Mouse (Mus musculus) forebrain, embryonic 10.5 days (tissue): ENCODE measurements at regions not wholly inside any gene's neighbourhood (a gene's known extent, or its start where the extent isn't known, plus 50 kb on each side); places are given as distances from the start of the nearest gene placed in this dataset.

Source experiments
- DNase-seq: peaks from one replicate; pipeline ENCODE4 v3.0.0-alpha.2; 2017; ENCODE audit warnings: low spot score; ENCODE audit errors: extremely low spot score
- H3K27ac ChIP-seq: fragments of 300-500 bp; sonication (generic); 2 replicates; pipeline ENCODE4 v1.5.1; 2016; ENCODE audit warnings: mild to moderate bottlenecking
- H3K27me3 ChIP-seq: fragments of 300-500 bp; sonication (generic); 2 replicates; pipeline ENCODE4 v1.6.1; 2016; ENCODE audit warnings: mild to moderate bottlenecking; ENCODE audit not compliant: poor library complexity, severe bottlenecking
- H3K36me3 ChIP-seq: fragments of 300-500 bp; sonication (generic); replicated peaks from 2 replicates; pipeline ENCODE4 v1.6.1; 2016; ENCODE audit warnings: mild to moderate bottlenecking, moderate library complexity
- H3K4me1 ChIP-seq: fragments of 300-500 bp; sonication (generic); 2 replicates; pipeline ENCODE4 v1.6.1; 2016
- H3K4me3 ChIP-seq: fragments of 300-500 bp; sonication (generic); 2 replicates; pipeline ENCODE4 v1.5.1; 2016; ENCODE audit warnings: mild to moderate bottlenecking, moderate library complexity
- H3K9me3 ChIP-seq: fragments of 300-500 bp; sonication (generic); 2 replicates; pipeline ENCODE4 v1.6.1; 2016; ENCODE audit warnings: mild to moderate bottlenecking, moderate library complexity
- WGBS: fragments of 180-500 bp; shearing (Covaris S2); methylation state at CpG from one replicate; pipeline ENCODE4 v1.1.7; 2016; 5-methylcytosine and 5-hydroxymethylcytosine counted together

- 2% methylated on average over 31 of the region's 31 CpGs for WGBS
- H3K9me3 ChIP-seq: no peaks in the 10 kb centered on the region
- H3K4me1 ChIP-seq: peaks cover 78% of the 10 kb centered on the region
- peaks cover 35% of the 10 kb centered on the region for H3K27me3 ChIP-seq
- peaks cover 11% of the 10 kb centered on the region for H3K36me3 ChIP-seq
- peak overlapping the region; percentile 47 for H3K4me3 ChIP-seq
- peak overlapping the region; percentile 92 for H3K27ac ChIP-seq
- peak; percentile 97 for DNase-seq
Observed at GRCm38 (mm10) chr5:111580870-111581771, 152.6 kb upstream of the Gm26897 start.

GRCm38 (mm10) chr5:111582004-111582403 is 151.7 kb upstream of the Gm26897 start:
- WGBS: 36% methylated on average over 9 of the region's 9 CpGs
- H3K36me3 ChIP-seq: peaks cover 20% of the 10 kb centered on the region
- peaks cover 76% of the 10 kb centered on the region for H3K4me1 ChIP-seq
- peak overlapping the region; percentile 92 for H3K27ac ChIP-seq
- H3K9me3 ChIP-seq: no peaks in the 10 kb centered on the region
- no peak for DNase-seq
- H3K27me3 ChIP-seq: peaks cover 35% of the 10 kb centered on the region
- peak overlapping the region; percentile 47 for H3K4me3 ChIP-seq

- 46% methylated on average over 4 of the region's 4 CpGs for WGBS
- Histone ChIP-seq H3K4me3 (no peak overlapping the region), H3K36me3 (peaks cover 24% of the 10 kb centered on the region), H3K27me3 (no peaks in the 10 kb centered on the region), H3K4me1 (peaks cover 63% of the 10 kb centered on the region), H3K9me3 (no peaks in the 10 kb centered on the region), H3K27ac (peak overlapping the region; percentile 81)
- no peak for DNase-seq
Observed at GRCm38 (mm10) chr5:111590619-111591081, 143.1 kb upstream of the Gm26897 start.

GRCm38 (mm10) chr5:111592807-111593206 is 140.9 kb upstream of the Gm26897 start:
- peaks cover 2% of the 10 kb centered on the region; the same call in 1 of the 2 replicates for H3K36me3 ChIP-seq
- no peak overlapping the region for H3K4me3 ChIP-seq
- 0 out of 2 replicates have a peak, but pooled peaks cover 6% of the 10 kb centered on the region for H3K27me3 ChIP-seq
- H3K9me3 ChIP-seq: no peaks in the 10 kb centered on the region
- peaks cover 72% of the 10 kb centered on the region for H3K4me1 ChIP-seq
- no peak for DNase-seq
- H3K27ac ChIP-seq: peak overlapping the region; percentile 45
- WGBS: 82% methylated on average over 4 of the region's 4 CpGs

- no peak for DNase-seq
- no peak overlapping the region for H3K4me3 ChIP-seq
- H3K9me3 ChIP-seq: no peaks in the 10 kb centered on the region
- H3K27ac ChIP-seq: peak overlapping the region; percentile 85
- peaks cover 85% of the 10 kb centered on the region for H3K4me1 ChIP-seq
- 0 out of 2 replicates have a peak, but pooled peaks cover 6% of the 10 kb centered on the region for H3K27me3 ChIP-seq
- no peaks in the 10 kb centered on the region for H3K36me3 ChIP-seq
- 91% methylated on average over 5 of the region's 5 CpGs for WGBS
Observed at GRCm38 (mm10) chr5:111594111-111594510, 139.6 kb upstream of the Gm26897 start.

- H3K27ac ChIP-seq: peak overlapping the region; percentile 85
- H3K9me3 ChIP-seq: no peaks in the 10 kb centered on the region
- WGBS: 29% methylated on average over 12 of the region's 12 CpGs
- peak; percentile 64 for DNase-seq
- no peak overlapping the region for H3K4me3 ChIP-seq
- peaks cover 9% of the 10 kb centered on the region; the same call in 1 of the 2 replicates for H3K27me3 ChIP-seq
- H3K4me1 ChIP-seq: peaks cover 85% of the 10 kb centered on the region
- no peaks in the 10 kb centered on the region for H3K36me3 ChIP-seq
Observed at GRCm38 (mm10) chr5:111595438-111595837, 138.3 kb upstream of the Gm26897 start.

- Histone ChIP-seq H3K27ac (peak overlapping the region; percentile 79), H3K4me1 (peaks cover 94% of the 10 kb centered on the region), H3K36me3 (no peaks in the 10 kb centered on the region), H3K4me3 (no peak overlapping the region), H3K9me3 (no peaks in the 10 kb centered on the region), H3K27me3 (peaks cover 9% of the 10 kb centered on the region; the same call in 1 of the 2 replicates)
- 50% methylated on average over 2 of the region's 2 CpGs for WGBS
- no peak for DNase-seq
Observed at GRCm38 (mm10) chr5:111597733-111598132, 136.0 kb upstream of the Gm26897 start.

GRCm38 (mm10) chr5:111601711-111602521 is 131.8 kb upstream of the Gm26897 start:
- Histone ChIP-seq H3K27ac (peak overlapping the region; percentile 72), H3K36me3 (no peaks in the 10 kb centered on the region), H3K4me1 (peaks cover 64% of the 10 kb centered on the region), H3K4me3 (no peak overlapping the region), H3K27me3 (peaks cover 4% of the 10 kb centered on the region; the same call in 1 of the 2 replicates), H3K9me3 (no peaks in the 10 kb centered on the region)
- WGBS: 75% methylated on average over 26 of the region's 26 CpGs
- DNase-seq: peak; percentile 60

- no peak for DNase-seq
- Histone ChIP-seq H3K4me3 (no peak overlapping the region), H3K4me1 (peaks cover 53% of the 10 kb centered on the region), H3K27me3 (peaks cover 6% of the 10 kb centered on the region), H3K27ac (peak overlapping the region; percentile 71), H3K36me3 (no peaks in the 10 kb centered on the region), H3K9me3 (peaks cover 6% of the 10 kb centered on the region; the same call in 1 of the 2 replicates)
- WGBS: 53% methylated on average over 1 of the region's 1 CpGs
Observed at GRCm38 (mm10) chr5:111613687-111614086, 120.0 kb upstream of the Gm26897 start.

- H3K27me3 ChIP-seq: peaks cover 35% of the 10 kb centered on the region
- H3K27ac ChIP-seq: peak overlapping the region; percentile 67
- H3K9me3 ChIP-seq: no peaks in the 10 kb centered on the region
- H3K4me3 ChIP-seq: no peak overlapping the region
- peaks cover 60% of the 10 kb centered on the region for H3K4me1 ChIP-seq
- DNase-seq: no peak
- 59% methylated on average over 9 of the region's 9 CpGs for WGBS
- H3K36me3 ChIP-seq: no peaks in the 10 kb centered on the region
Observed at GRCm38 (mm10) chr5:111619974-111620373, 113.8 kb upstream of the Gm26897 start.

GRCm38 (mm10) chr5:111620626-111621025 is 113.1 kb upstream of the Gm26897 start:
- Histone ChIP-seq H3K4me1 (peaks cover 65% of the 10 kb centered on the region), H3K36me3 (no peaks in the 10 kb centered on the region), H3K4me3 (no peak overlapping the region), H3K27ac (0 out of 2 replicates have a peak overlapping the region, but pooled peaks have one; percentile 44), H3K27me3 (peaks cover 41% of the 10 kb centered on the region), H3K9me3 (no peaks in the 10 kb centered on the region)
- DNase-seq: no peak
- WGBS: 87% methylated on average over 6 of the region's 6 CpGs

GRCm38 (mm10) chr5:111622481-111622880 is 111.2 kb upstream of the Gm26897 start:
- peaks cover 73% of the 10 kb centered on the region for H3K4me1 ChIP-seq
- no peak overlapping the region for H3K4me3 ChIP-seq
- no peak for DNase-seq
- H3K27me3 ChIP-seq: peaks cover 50% of the 10 kb centered on the region
- 0 out of 2 replicates have a peak overlapping the region, but pooled peaks have one; percentile 32 for H3K27ac ChIP-seq
- no peaks in the 10 kb centered on the region for H3K9me3 ChIP-seq
- 88% methylated on average over 5 of the region's 5 CpGs for WGBS
- no peaks in the 10 kb centered on the region for H3K36me3 ChIP-seq
